Mouse (Mus musculus) C2C12 (cell line): ENCODE measurements around the gene Clybl. TPM values are rescaled to one million over a fixed set of nuclear protein-coding genes. Genes with fewer than 3 reads are reported as not detected.

Experiments used
- H3K27me3 ChIP-seq: one replicate; pipeline ENCODE4 v1.6.1; 2011; ENCODE audit not compliant: control insufficient read depth, insufficient read depth, insufficient read length
- H3K36me3 ChIP-seq: one replicate; pipeline ENCODE4 v1.6.1; 2011; ENCODE audit not compliant: control insufficient read depth, insufficient read depth
- H3K4me3 ChIP-seq: one replicate; pipeline ENCODE4 v1.5.1; 2011; ENCODE audit warnings: mild to moderate bottlenecking, control low read depth; ENCODE audit not compliant: poor library complexity, insufficient read depth, severe bottlenecking
- H3K79me2 ChIP-seq: one replicate; pipeline ENCODE4 v1.6.1; 2011; ENCODE audit not compliant: control insufficient read depth, insufficient read depth
- H3K79me3 ChIP-seq: one replicate; pipeline ENCODE4 v1.6.1; 2011; ENCODE audit warnings: low read depth, control low read depth
- H3ac ChIP-seq: one replicate; pipeline ENCODE3; 2011; ENCODE audit warnings: low read depth; ENCODE audit not compliant: control insufficient read depth, insufficient read length
- CEBPB ChIP-seq: IDR thresholded peaks from one replicate; pipeline ENCODE4 v1.6.1; 2011; ENCODE audit warnings: low read depth, mild to moderate bottlenecking, control low read depth, moderate library complexity
- CTCF ChIP-seq: IDR thresholded peaks from one replicate; pipeline ENCODE4 v1.5.1; 2011; ENCODE audit not compliant: control insufficient read depth, insufficient read depth, insufficient read length
- FOSL1 ChIP-seq: IDR thresholded peaks from one replicate; pipeline ENCODE4 v1.8.0; 2011; ENCODE audit warnings: mild to moderate bottlenecking, low read length; ENCODE audit not compliant: poor library complexity, insufficient read depth, severe bottlenecking
- MAX ChIP-seq: IDR thresholded peaks from one replicate; pipeline ENCODE4 v1.6.1; 2011; ENCODE audit warnings: mild to moderate bottlenecking, control low read depth
- MYOD1 ChIP-seq: IDR thresholded peaks from one replicate; pipeline ENCODE4 v1.6.1; 2011; ENCODE audit warnings: low read depth; ENCODE audit not compliant: control insufficient read depth, insufficient read length
- MYOG ChIP-seq: IDR thresholded peaks from one replicate; pipeline ENCODE4 v1.6.1; 2011; ENCODE audit not compliant: control insufficient read depth, insufficient read length; ENCODE audit errors: extremely low read depth
- USF1 ChIP-seq: IDR thresholded peaks from one replicate; pipeline ENCODE4 v1.6.1; 2011; ENCODE audit warnings: low read depth, mild to moderate bottlenecking, control low read depth, moderate library complexity
- polyA plus RNA-seq: library from polyadenylated mRNA; unstranded; fragments of >200 nt; fragmentation: generic; extraction: Trizol; gene quantifications from one replicate; pipeline ENCODE4 v1.2.1, GENCODE M21; 2012; ENCODE audit warnings: missing spikeins

The Clybl gene
- polyA plus RNA-seq, 1 experiment: 5.2 TPM

DNA sequence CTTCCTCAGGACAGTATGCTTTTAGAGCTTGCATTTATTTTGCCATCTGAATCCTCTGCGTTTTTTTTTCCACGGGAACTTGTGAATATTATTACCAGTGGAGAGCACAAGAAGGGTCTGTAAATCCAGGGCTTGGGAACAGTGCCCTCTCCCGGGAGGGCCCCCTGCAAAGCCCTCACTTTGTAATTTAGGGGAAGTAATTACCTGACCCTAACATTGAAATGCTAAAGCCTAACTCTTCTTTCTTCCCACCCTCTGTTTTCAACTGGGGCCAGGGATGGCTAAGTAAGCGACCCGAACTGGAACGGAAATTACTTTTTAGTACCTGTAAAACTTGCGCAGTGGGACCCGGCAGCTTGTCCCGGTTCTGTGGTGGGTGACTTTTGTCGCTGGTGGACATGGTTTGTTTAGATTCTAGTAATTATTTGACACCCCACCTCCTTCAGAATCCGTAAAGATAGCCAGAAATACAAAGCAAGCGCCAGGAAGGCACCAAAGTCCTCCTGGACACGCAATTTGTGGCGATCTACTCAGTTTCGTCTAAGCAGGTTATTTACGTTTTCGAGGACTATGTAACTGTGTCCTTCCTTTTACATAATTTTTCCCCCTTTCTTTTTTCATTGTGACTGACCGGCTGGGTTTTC is 224.5 kb downstream of the Clybl start:
- Histone ChIP-seq H3K79me2 (no peaks in the 10 kb centered on the region), H3K27me3 (peaks cover 5% of the 10 kb centered on the region), H3K36me3 (no peaks in the 10 kb centered on the region), H3ac (no peak overlapping the region), H3K4me3 (no peak overlapping the region), H3K79me3 (no peaks in the 10 kb centered on the region)
- no peak for TF ChIP-seq MYOD1
- no peak for TF ChIP-seq MAX
- TF ChIP-seq CTCF: no peak
- TF ChIP-seq MYOG: no peak
- TF ChIP-seq USF1: no peak
- no peak for TF ChIP-seq CEBPB
- TF ChIP-seq FOSL1: no peak

- Histone ChIP-seq H3K79me2 (no peaks in the 10 kb centered on the region), H3K79me3 (no peaks in the 10 kb centered on the region), H3ac (no peak overlapping the region), H3K27me3 (peaks cover 5% of the 10 kb centered on the region), H3K36me3 (no peaks in the 10 kb centered on the region), H3K4me3 (no peak overlapping the region)
- TF ChIP-seq MAX: no peak
- TF ChIP-seq FOSL1: no peak
- no peak for TF ChIP-seq MYOD1
- TF ChIP-seq USF1: no peak
- no peak for TF ChIP-seq CEBPB
- no peak for TF ChIP-seq MYOG
- TF ChIP-seq CTCF: no peak
Observed at GRCm38 (mm10) chr14:122406541-122407219, 225.2 kb downstream of the Clybl start.

DNA sequence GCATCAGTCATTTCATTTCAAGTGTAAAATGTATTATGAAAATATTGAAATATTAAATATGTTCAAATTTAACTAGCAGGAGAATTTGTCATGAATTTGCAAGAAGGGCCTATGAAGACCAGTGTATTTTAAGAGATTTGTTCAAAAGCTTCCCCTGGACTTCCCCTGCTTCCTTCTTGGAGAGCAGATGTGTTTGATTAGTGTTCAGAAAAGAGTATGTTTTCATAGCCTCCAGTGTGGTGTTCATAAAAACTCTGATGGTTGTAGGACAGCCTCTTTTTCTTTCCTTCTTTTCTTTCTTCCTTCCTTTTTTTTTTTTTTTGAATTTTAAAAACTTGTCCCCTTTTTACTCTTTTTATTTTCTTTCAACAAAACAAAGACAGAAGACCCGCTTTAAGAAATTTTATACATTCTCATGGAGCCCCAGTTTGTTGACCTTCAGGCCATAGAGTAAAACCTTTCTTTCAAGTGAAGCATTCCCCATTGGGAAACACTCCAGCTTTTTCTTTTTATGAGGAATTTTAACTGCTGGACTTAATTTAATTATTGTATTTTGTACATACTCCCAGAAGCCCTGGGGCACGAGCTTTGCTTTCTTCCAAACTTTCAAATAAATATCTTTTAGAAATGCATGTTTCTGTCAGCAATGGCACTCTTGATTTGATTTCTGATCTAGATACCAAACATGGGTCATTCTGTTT is 231.5 kb downstream of the Clybl start:
- Histone ChIP-seq H3K79me2 (no peaks in the 10 kb centered on the region), H3K79me3 (no peaks in the 10 kb centered on the region), H3K36me3 (no peaks in the 10 kb centered on the region), H3K27me3 (no peaks in the 10 kb centered on the region), H3K4me3 (no peak overlapping the region), H3ac (no peak overlapping the region)
- TF ChIP-seq MYOD1 (no peak), USF1 (no peak), CTCF (no peak), MAX (no peak), FOSL1 (no peak), CEBPB (no peak), MYOG (no peak)

DNA sequence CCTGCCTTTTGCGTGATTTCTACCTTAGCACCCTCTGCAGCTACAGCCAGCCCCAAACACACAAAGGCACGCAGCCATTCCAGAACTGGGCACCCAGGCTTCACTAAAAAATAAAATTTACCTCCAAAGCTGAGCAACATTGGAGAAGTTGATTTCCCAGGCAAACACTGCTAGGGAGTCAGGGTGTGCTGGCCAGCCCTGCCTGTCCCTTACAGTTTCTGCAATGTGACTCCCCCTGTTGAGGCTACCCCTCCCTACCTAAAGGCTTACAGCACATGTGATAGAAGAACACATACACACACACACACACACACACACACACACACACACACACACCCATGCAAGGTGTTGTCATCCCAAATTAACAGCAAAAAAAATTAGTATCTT is 232.0 kb downstream of the Clybl start:
- Histone ChIP-seq H3K36me3 (no peaks in the 10 kb centered on the region), H3K79me3 (no peaks in the 10 kb centered on the region), H3K27me3 (no peaks in the 10 kb centered on the region), H3ac (no peak overlapping the region), H3K79me2 (no peaks in the 10 kb centered on the region), H3K4me3 (no peak overlapping the region)
- TF ChIP-seq CEBPB: no peak

DNA sequence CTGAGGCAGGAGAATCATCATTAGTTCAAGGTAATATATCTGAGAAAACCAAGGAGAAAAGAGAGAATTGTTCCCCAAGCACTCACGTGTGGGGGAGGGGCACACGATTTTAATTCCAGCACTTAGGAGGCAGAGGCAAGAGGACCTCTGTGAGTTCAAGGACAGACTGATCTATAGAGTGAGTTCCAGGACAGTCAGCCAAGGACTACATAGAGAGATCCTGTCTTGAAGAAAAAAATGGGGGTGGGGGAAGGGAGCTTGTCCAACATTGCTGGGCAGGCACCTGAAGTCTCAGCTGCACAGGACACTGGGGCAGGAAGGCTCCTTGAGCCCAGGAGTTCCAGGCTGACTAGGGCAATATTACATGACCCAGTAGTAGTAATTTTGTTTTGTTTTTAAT is 233.3 kb downstream of the Clybl start:
- H3K36me3 ChIP-seq: no peaks in the 10 kb centered on the region
- no peaks in the 10 kb centered on the region for H3K79me3 ChIP-seq
- no peaks in the 10 kb centered on the region for H3K79me2 ChIP-seq
- TF ChIP-seq MYOD1 (no peak), MYOG (no peak), FOSL1 (no peak), CEBPB (no peak), USF1 (no peak)
- no peaks in the 10 kb centered on the region for H3K27me3 ChIP-seq
- no peak overlapping the region for H3K4me3 ChIP-seq
- no peak overlapping the region for H3ac ChIP-seq

GRCm38 (mm10) chr14:122416166-122416771 is 234.8 kb downstream of the Clybl start:
- TF ChIP-seq CEBPB (no peak), CTCF (no peak)
- Histone ChIP-seq H3K79me3 (no peaks in the 10 kb centered on the region), H3K36me3 (no peaks in the 10 kb centered on the region), H3K4me3 (no peak overlapping the region), H3K79me2 (no peaks in the 10 kb centered on the region), H3K27me3 (peaks cover 4% of the 10 kb centered on the region), H3ac (no peak overlapping the region)
